Mouse (Mus musculus): ENCODE results near the gene Marcks.

The Marcks gene

GRCm38 (mm10) chr10:37135951-37136751 is 2.6 kb downstream of the Marcks start:
- WGBS: 1% methylated on average over 93 of the region's 99 CpGs

GRCm38 (mm10) chr10:37133876-37134708 is 4.6 kb downstream of the Marcks start:
- 72% methylated on average over 4 of the region's 4 CpGs for WGBS

DNA sequence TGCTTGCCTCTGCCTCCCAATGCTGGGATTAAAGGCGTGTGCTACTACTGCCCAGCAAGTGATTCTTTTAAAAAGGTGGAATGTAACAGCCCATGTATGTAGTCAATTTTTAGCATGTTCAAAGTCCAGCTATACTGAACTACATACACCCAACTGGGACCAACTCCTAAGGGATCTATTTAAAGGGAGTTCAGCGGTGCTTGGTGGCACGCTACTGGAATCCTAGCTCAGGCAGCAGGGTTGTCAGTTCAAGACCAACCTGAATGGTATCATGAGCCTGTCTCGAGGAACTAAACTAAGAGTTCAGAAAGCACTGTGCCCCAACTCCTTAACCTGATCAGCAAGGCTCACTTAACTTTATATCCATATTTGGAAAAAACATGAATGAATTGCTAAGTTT is 6.0 kb downstream of the Marcks start:
- WGBS: 93% methylated on average over 4 of the region's 4 CpGs

DNA sequence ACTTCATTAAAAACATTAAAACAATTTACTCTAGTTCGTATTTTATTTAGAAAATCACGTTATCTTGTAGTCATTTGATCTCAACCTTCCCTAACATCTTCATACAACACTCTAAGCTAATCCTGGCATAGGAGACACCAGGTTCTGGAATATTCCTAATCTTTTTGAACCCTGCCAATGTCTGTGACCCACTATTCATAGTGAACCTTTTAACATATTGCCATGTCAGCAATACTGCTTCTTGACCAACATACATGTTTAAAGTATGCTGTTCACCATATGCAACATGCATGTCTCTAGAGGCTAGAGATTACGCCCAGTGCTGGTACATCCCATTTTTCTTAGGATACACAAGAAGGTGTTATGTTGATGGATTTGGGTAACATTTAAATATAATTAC is 9.1 kb downstream of the Marcks start:
- 96% methylated on average over 3 of the region's 3 CpGs for WGBS

- 84% methylated on average over 2 of the region's 2 CpGs for WGBS
Observed at GRCm38 (mm10) chr10:37115329-37115728, 23.4 kb downstream of the Marcks start.

GRCm38 (mm10) chr10:37112812-37113211 is 25.9 kb downstream of the Marcks start:
- 84% methylated on average over 4 of the region's 4 CpGs for WGBS

DNA sequence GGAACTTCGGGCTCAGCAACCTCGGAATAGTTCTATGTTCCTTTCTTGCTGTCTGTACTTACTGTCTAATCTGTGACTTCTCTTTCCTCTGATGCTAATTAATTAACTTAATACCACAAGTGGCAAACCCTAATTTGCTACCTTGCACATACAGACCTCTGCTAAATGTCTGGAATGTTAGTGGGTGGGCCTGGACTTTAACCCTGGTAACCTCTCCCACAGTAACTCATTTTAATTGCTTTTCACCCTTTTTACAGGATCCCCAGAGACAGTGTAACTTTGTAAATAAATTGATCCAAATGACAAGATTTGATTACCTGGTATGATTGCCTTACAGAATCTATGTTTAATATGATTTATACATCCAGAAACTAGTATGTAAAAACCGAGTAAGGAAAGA is 26.4 kb downstream of the Marcks start:
- 87% methylated on average over 3 of the region's 3 CpGs for WGBS

DNA sequence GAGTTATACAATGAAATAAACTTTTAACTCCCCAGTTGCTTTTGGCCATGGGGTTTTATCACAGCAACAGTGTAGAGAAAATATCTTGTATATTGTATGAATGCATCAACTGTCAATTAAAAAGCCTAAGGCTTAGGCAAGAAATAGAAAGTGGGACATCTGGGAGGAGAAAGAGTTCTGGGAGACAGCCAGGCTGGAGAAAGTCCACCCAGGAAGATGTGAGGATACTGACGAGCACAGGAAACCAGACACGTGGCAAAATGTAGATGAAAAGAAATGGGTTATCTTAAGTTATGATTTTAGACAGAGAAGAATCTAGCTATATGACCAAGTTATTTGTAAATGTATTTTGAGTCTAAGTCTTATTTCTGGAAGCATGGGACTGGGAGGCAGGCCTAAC is 27.3 kb downstream of the Marcks start:
- 27% methylated on average over 2 of the region's 2 CpGs for WGBS

DNA sequence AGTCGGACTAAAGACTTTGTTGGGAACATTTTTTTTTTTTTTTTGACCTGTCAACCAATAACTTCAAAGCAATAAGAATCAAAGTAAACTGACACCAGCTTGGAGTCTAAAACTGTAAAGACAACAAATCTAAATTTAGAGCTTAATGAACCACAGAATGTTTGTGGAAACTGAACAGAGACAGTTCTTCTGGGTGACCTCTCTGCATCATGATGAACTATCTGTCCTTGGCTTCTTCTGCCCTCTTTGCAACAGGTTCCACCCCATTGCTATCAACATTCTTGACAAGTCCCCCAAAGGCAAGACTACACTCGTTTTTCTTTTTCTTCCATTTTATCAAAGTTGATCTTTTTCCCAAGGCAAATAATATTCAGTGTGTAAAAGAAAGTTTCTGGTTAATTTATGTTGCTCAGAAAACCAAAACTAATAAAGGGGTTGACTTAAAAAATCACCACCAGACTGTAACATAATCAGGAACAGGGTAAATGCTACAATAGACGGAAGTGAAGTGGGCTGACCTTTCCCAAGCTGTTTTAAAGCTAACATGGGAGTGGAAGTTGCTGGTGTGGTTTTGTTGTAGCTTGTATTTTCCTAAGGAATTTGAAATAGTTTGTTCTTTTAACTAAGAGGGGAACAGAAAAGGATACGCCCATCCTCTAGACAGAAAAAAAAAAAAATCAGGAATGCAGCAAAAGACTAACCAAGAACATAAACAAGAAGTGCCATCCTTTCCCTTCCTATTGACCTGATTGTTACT is 31.7 kb downstream of the Marcks start:
- 79% methylated on average over 4 of the region's 4 CpGs for WGBS

DNA sequence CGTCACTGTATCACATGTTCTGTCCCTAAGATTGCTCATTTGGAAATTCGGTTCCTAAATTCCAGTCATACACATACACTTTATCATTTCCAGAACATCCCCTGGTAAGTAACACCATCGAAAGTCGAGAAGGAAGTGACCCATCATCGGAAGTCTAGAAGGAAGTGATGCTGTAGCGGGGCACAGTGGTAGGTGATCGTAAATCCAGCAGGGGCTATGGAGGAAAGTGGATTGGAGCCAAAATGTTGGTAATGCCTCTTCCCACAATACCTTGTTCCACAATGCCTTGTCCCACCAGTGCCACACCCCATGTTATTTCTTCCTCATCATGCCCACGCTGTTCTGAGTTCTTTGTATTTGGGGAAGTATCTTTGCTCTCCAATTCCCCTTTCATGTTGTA is 32.4 kb downstream of the Marcks start:
- 95% methylated on average over 8 of the region's 8 CpGs for WGBS

- WGBS: 85% methylated on average over 4 of the region's 4 CpGs
Observed at GRCm38 (mm10) chr10:37102227-37103080, 36.3 kb downstream of the Marcks start.

DNA sequence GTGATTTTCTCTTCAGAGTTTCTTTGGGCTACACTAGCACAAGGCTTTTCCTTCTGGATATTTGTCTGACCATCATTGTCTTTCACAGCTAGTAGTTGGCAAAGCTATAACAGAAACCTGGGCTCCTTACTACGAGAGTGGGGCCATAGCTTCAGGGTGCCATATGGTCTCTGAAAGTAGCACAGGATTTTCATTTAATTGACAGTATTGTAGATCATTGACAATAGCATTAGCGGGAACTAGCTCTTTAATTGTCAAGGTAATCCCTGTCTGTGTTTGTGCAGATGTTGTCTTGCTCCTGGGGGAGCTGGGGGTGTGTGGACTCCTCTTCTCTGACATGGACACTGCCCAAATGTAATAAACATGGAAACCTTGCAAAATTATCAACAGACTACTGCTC is 37.0 kb downstream of the Marcks start:
- 62% methylated on average over 2 of the region's 2 CpGs for WGBS

DNA sequence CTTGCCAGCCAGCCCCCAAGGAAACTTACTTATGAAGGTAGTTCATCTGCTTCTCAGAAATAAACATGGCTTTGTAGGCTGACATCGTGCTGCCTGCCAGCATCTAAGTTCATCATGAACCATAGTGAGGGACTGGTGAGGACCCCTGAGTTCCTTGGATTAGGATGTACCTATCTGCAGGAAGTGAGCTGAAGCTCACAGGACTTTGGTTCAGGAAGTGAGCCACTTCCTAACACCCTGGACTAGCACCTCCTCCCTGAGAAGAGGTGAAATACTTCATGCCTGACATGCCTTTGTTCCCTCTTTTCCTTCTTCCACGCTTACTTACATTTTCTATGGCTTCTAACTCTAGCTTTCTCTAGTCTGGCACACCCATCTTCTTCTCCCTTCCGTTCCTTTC is 42.2 kb downstream of the Marcks start:
- WGBS: 81% methylated on average over 3 of the region's 3 CpGs

GRCm38 (mm10) chr10:37095803-37096202 is 42.9 kb downstream of the Marcks start:
- WGBS: 69% methylated on average over 6 of the region's 6 CpGs

- WGBS: 91% methylated on average over 3 of the region's 3 CpGs
Observed at GRCm38 (mm10) chr10:37090411-37090810, 48.3 kb downstream of the Marcks start.

GRCm38 (mm10) chr10:37084071-37084470 is 54.6 kb downstream of the Marcks start:
- WGBS: 95% methylated on average over 2 of the region's 2 CpGs

Data from cerebral cortex, adult 2 months (tissue).